Mouse (Mus musculus) kidney, adult 11 months (tissue): ENCODE measurements at regions not wholly inside any gene's neighbourhood (a gene's known extent, or its start where the extent isn't known, plus 50 kb on each side); places are given as distances from the start of the nearest gene placed in this dataset.

Experiments used
- DNase-seq: peaks from one replicate; pipeline ENCODE4 v3.0.0; 2022

GRCm38 (mm10) chr1:24832246-24832645, 153.8 kb downstream of the Lmbrd1 start:
- no peak for DNase-seq

- DNase-seq: no peak
These were observed 188.4 kb downstream of the Lmbrd1 start for GRCm38 (mm10) chr1:24866877-24867276.

- no peak for DNase-seq
These were observed 191.3 kb downstream of the Lmbrd1 start for GRCm38 (mm10) chr1:24869772-24870171.

- DNase-seq: no peak
These were observed 192.4 kb downstream of the Lmbrd1 start for GRCm38 (mm10) chr1:24870685-24871417.

- DNase-seq: no peak
These were observed 198.6 kb downstream of the Lmbrd1 start for GRCm38 (mm10) chr1:24877014-24877413.

- no peak for DNase-seq
These were observed 205.2 kb downstream of the Lmbrd1 start for GRCm38 (mm10) chr1:24883638-24884037.

GRCm38 (mm10) chr1:24901278-24901677, 222.8 kb downstream of the Lmbrd1 start:
- peak; percentile 13 for DNase-seq

GRCm38 (mm10) chr1:24938303-24939263, 260.2 kb downstream of the Lmbrd1 start:
- no peak for DNase-seq

GRCm38 (mm10) chr1:24942757-24943296, 264.4 kb downstream of the Lmbrd1 start:
- no peak for DNase-seq

- DNase-seq: no peak
These were observed 265.0 kb downstream of the Lmbrd1 start for GRCm38 (mm10) chr1:24943451-24943850.

- no peak for DNase-seq
These were observed 294.3 kb downstream of the Lmbrd1 start for GRCm38 (mm10) chr1:24972681-24973080.

GRCm38 (mm10) chr1:25008456-25009169, 330.2 kb downstream of the Lmbrd1 start:
- no peak for DNase-seq

- no peak for DNase-seq
These were observed 334.3 kb downstream of the Lmbrd1 start for GRCm38 (mm10) chr1:25012754-25013153.
